Mouse (Mus musculus): ENCODE data around the gene Klk1b11. TPM values are rescaled to one million over a fixed set of nuclear protein-coding genes. Genes with fewer than 3 reads are reported as not detected.
"Not testable (repeated sequence)": the region's sequence is repeated elsewhere in the genome, so short reads cannot be mapped to it uniquely, and the experiment has no call there.

Klk1b11 gene
- not detected in 2 replicates for polyA plus RNA-seq (2015; fragmentation: Nextera tagmentation; extraction: Ambion mirVana)

DNA sequence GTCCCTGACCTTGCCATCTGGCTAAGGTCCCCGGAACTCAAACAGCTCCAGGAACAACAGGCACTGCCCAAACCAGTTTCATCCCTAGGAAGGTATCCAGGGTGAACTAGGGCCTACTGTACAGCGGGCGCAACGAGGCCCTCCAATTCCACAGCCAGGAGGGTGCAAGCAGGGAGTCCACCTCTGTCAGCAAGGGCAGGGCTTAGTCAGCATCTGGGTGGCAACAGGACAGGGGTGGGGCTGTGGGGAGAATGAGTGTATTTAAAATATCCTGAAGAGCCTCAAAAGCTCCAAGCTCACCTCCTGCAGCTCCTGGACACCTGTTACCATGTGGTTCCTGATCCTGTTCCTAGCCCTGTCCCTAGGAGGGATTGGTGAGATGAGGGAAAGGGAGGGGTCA, at the start of gene Klk1b11:
Klk1b11 (plus strand) TSS at position 301 of the 400 bp plus-strand sequence.
- H3K4me1 ChIP-seq (replicated peaks) = not testable (repeated sequence)

GRCm38 (mm10) chr7:43950364-43950763, 45.3 kb upstream of the Klk1b11 start, which contains the start of gene Klk1b8:
Klk1b8 (plus strand) TSS chr7:43950664.
- H3K27ac ChIP-seq = no peak within 1 kb of the TSS
- no peaks in the 10 kb centered on the region for H3K36me3 ChIP-seq
- H3K9me3 ChIP-seq (replicated peaks) = no peaks in the 10 kb centered on the region
- H3K4me2 ChIP-seq = no peak within 1 kb of the TSS
- H3K9ac ChIP-seq = no peak within 1 kb of the TSS
- no peaks in the 10 kb centered on the region for H3K4me1 ChIP-seq (replicated peaks)
- no peak within 1 kb of the TSS for H3K4me3 ChIP-seq (replicated peaks)
- no peak for DNase-seq
- WGBS (ENCODE audit: insufficient replicate concordance) = 43% methylated on average over 2 of the region's 2 CpGs
- ATAC-seq (ENCODE audit: low read depth) = no peak
- H3K27me3 ChIP-seq = no peaks in the 10 kb centered on the region

More for the DNA sequence above, at the start of gene Klk1b11:
- WGBS (ENCODE audit: insufficient replicate concordance) = 63% methylated on average over 4 of the region's 4 CpGs
- H3K27ac ChIP-seq; H3K4me3 ChIP-seq (replicated peaks); H3K36me3 ChIP-seq; H3K9me3 ChIP-seq (replicated peaks); H3K27me3 ChIP-seq; DNase-seq; ATAC-seq (ENCODE audit: low read depth); H3K4me2 ChIP-seq; H3K9ac ChIP-seq: not testable (repeated sequence)

DNA sequence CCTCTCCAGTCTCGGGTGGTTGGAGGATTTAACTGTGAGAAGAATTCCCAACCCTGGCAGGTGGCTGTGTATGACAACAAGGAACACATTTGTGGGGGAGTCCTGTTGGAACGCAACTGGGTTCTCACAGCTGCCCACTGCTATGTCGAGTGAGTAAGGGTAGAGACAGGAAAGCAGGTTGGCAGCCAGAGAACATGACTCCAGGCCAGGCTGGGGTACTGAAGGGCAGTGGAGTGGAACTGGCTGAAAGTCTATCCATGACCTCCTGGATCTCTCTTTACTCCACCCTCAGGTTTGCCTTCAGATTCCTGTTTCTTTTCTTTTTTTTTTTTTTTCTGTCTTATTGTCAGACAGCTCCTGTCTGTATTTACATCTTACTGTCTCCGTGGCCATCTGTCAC, 43.0 kb upstream of the Klk1b11 start:
- no peak overlapping the region for H3K4me3 ChIP-seq (replicated peaks)
- no peak overlapping the region for H3K4me2 ChIP-seq
- no peak overlapping the region for H3K27ac ChIP-seq
- DNase-seq (no peak), ATAC-seq (ENCODE audit: low read depth) (no peak)
- no peaks in the 10 kb centered on the region for H3K4me1 ChIP-seq (replicated peaks)
- no peak overlapping the region for H3K9ac ChIP-seq
- no peaks in the 10 kb centered on the region for H3K9me3 ChIP-seq (replicated peaks)
- H3K27me3 ChIP-seq = no peaks in the 10 kb centered on the region
- WGBS (ENCODE audit: insufficient replicate concordance) = 49% methylated on average over 4 of the region's 4 CpGs
- no peaks in the 10 kb centered on the region for H3K36me3 ChIP-seq

- no peaks in the 10 kb centered on the region for H3K9me3 ChIP-seq (replicated peaks)
- H3K4me3 ChIP-seq (replicated peaks) = no peak within 1 kb of the TSS
- no peak within 1 kb of the TSS for H3K9ac ChIP-seq
- no peak within 1 kb of the TSS for H3K27ac ChIP-seq
- DNase-seq = no peak
- no peak within 1 kb of the TSS for H3K4me2 ChIP-seq
- 39% methylated on average over 3 of the region's 3 CpGs for WGBS (ENCODE audit: insufficient replicate concordance)
- no peaks in the 10 kb centered on the region for H3K36me3 ChIP-seq
- ATAC-seq (ENCODE audit: low read depth) = no peak
- no peaks in the 10 kb centered on the region for H3K4me1 ChIP-seq (replicated peaks)
- no peaks in the 10 kb centered on the region for H3K27me3 ChIP-seq
Observed at GRCm38 (mm10) chr7:43966451-43966850, 29.2 kb upstream of the Klk1b11 start, which contains the start of gene Klk1b1. Klk1b1 (plus strand) TSS chr7:43966751.

DNA sequence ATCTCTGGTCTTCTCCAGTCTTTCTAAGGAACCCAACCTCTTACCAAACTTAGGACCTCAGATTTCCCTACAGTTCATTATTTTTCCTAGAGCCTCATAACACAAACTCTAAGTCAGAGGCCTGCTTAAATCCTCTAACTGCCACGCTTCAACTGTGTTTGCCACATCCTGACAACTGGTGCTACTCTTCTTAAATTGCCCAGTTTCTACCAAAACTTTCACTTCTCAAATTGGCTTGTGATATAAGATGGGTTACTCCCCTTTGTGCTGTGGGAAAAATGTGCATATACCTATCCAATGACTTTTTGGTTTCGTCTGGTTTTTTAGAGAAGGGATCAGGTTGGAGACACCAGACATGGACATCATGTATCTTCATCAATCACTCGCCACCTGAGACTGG, 28.6 kb upstream of the Klk1b11 start:
- H3K4me1 ChIP-seq (replicated peaks) = no peaks in the 10 kb centered on the region
- ATAC-seq (ENCODE audit: low read depth) (no peak), DNase-seq (no peak)
- H3K27me3 ChIP-seq = no peaks in the 10 kb centered on the region
- 52% methylated on average over 3 of the region's 3 CpGs for WGBS (ENCODE audit: insufficient replicate concordance)
- H3K4me2 ChIP-seq = no peak overlapping the region
- H3K4me3 ChIP-seq (replicated peaks) = no peak overlapping the region
- no peak overlapping the region for H3K9ac ChIP-seq
- no peak overlapping the region for H3K27ac ChIP-seq
- no peaks in the 10 kb centered on the region for H3K9me3 ChIP-seq (replicated peaks)
- H3K36me3 ChIP-seq = no peaks in the 10 kb centered on the region

GRCm38 (mm10) chr7:43967612-43968011, 28.1 kb upstream of the Klk1b11 start:
- no peaks in the 10 kb centered on the region for H3K9me3 ChIP-seq (replicated peaks)
- no peak overlapping the region for H3K4me2 ChIP-seq
- H3K9ac ChIP-seq = no peak overlapping the region
- H3K27ac ChIP-seq = no peak overlapping the region
- H3K27me3 ChIP-seq = no peaks in the 10 kb centered on the region
- no peaks in the 10 kb centered on the region for H3K4me1 ChIP-seq (replicated peaks)
- ATAC-seq (ENCODE audit: low read depth) (no peak), DNase-seq (no peak)
- 50% methylated on average over 2 of the region's 2 CpGs for WGBS (ENCODE audit: insufficient replicate concordance)
- H3K36me3 ChIP-seq = no peaks in the 10 kb centered on the region
- no peak overlapping the region for H3K4me3 ChIP-seq (replicated peaks)

GRCm38 (mm10) chr7:43975761-43976160, 19.9 kb upstream of the Klk1b11 start, which contains the start of gene Klk1b9:
Klk1b9 (plus strand) TSS chr7:43976061.
- H3K27me3 ChIP-seq; H3K9ac ChIP-seq; H3K9me3 ChIP-seq (replicated peaks); H3K4me3 ChIP-seq (replicated peaks); DNase-seq; ATAC-seq (ENCODE audit: low read depth); H3K4me1 ChIP-seq (replicated peaks); H3K27ac ChIP-seq; H3K36me3 ChIP-seq; H3K4me2 ChIP-seq: not testable (repeated sequence)
- 54% methylated on average over 1 of the region's 1 CpGs for WGBS (ENCODE audit: insufficient replicate concordance)

GRCm38 (mm10) chr7:43985657-43986056, 10.0 kb upstream of the Klk1b11 start:
- Histone ChIP-seq H3K4me3 (replicated peaks) (no peak overlapping the region), H3K4me1 (replicated peaks) (no peaks in the 10 kb centered on the region), H3K27ac (no peak overlapping the region), H3K4me2 (no peak overlapping the region), H3K27me3 (no peaks in the 10 kb centered on the region), H3K36me3 (no peaks in the 10 kb centered on the region), H3K9me3 (replicated peaks) (no peaks in the 10 kb centered on the region), H3K9ac (no peak overlapping the region)
- ATAC-seq (ENCODE audit: low read depth) (no peak), DNase-seq (no peak)

DNA sequence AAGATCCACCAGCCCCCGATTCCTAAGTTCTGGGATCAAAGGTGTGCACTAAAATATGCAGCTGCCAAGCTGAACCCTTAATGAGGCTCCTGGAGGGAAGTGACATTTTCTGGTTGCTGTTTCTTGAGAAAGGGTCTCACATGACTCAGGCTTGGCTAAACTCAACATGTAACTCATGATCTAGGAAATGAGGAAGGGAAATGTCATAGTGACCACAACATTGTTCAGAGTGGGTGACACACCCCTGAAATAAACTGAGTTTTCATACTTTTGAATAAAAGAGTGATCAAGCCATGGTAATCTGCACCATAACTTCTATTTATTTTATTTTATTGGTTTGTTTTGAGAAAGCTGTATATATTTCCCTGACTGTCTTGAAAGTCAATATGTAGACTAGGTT, 856 bp upstream of the Klk1b11 start:
- H3K9me3 ChIP-seq (replicated peaks); DNase-seq; H3K4me2 ChIP-seq; H3K27ac ChIP-seq; H3K9ac ChIP-seq; H3K4me1 ChIP-seq (replicated peaks); ATAC-seq (ENCODE audit: low read depth); H3K36me3 ChIP-seq; H3K4me3 ChIP-seq (replicated peaks); H3K27me3 ChIP-seq: not testable (repeated sequence)
- 53% methylated on average over 1 of the region's 1 CpGs for WGBS (ENCODE audit: insufficient replicate concordance)

GRCm38 (mm10) chr7:44004847-44005246, 9.2 kb downstream of the Klk1b11 start:
- Histone ChIP-seq H3K9me3 (replicated peaks) (no peaks in the 10 kb centered on the region), H3K4me3 (replicated peaks) (no peak overlapping the region), H3K36me3 (no peaks in the 10 kb centered on the region), H3K9ac (no peak overlapping the region), H3K27ac (no peak overlapping the region), H3K27me3 (no peaks in the 10 kb centered on the region), H3K4me2 (no peak overlapping the region), H3K4me1 (replicated peaks) (no peaks in the 10 kb centered on the region)
- no peak for DNase-seq
- ATAC-seq (ENCODE audit: low read depth) = no peak

DNA sequence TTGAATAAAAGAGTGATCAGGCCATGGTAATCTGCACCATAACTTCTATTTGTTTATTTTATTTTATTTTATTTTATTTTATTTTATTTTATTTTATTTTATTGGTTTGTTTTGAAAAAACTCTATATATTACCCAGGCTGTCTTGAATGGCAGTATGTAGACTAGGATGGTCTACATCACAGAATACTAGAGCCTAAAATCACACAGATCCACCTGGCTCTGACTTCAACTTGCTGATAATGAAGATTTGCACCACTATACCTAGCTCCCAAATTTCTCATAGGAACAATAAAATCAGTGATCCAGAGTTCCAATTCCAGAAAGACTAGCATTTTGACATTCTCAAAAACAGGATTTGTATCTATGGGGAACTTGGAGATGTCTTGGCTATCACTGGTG, 16.2 kb downstream of the Klk1b11 start, which contains the start of gene Klk1b26:
Klk1b26 (plus strand) TSS at position 301 of the 400 bp plus-strand sequence.
- not testable (repeated sequence) for H3K9me3 ChIP-seq (replicated peaks); H3K9ac ChIP-seq; DNase-seq; H3K4me2 ChIP-seq; H3K4me3 ChIP-seq (replicated peaks); H3K27ac ChIP-seq; H3K4me1 ChIP-seq (replicated peaks); ATAC-seq (ENCODE audit: low read depth); H3K27me3 ChIP-seq; H3K36me3 ChIP-seq

GRCm38 (mm10) chr7:44014666-44015065, 19.0 kb downstream of the Klk1b11 start:
- 56% methylated on average over 6 of the region's 6 CpGs for WGBS (ENCODE audit: insufficient replicate concordance)
- not testable (repeated sequence) for H3K27me3 ChIP-seq; H3K9ac ChIP-seq; H3K36me3 ChIP-seq; H3K27ac ChIP-seq; ATAC-seq (ENCODE audit: low read depth); DNase-seq; H3K9me3 ChIP-seq (replicated peaks); H3K4me2 ChIP-seq; H3K4me3 ChIP-seq (replicated peaks); H3K4me1 ChIP-seq (replicated peaks)
